Mouse (Mus musculus) c-Kit-negative CD71-positive TER-119-positive erythroid progenitor cells, embryonic 14.5 days (primary cell): ENCODE data around the gene Aars2.

Experiments
- DNase-seq: peaks from one replicate; pipeline ENCODE4 v3.0.0-alpha.2; 2013; ENCODE audit warnings: low read depth, low spot score

The Aars2 gene

DNA sequence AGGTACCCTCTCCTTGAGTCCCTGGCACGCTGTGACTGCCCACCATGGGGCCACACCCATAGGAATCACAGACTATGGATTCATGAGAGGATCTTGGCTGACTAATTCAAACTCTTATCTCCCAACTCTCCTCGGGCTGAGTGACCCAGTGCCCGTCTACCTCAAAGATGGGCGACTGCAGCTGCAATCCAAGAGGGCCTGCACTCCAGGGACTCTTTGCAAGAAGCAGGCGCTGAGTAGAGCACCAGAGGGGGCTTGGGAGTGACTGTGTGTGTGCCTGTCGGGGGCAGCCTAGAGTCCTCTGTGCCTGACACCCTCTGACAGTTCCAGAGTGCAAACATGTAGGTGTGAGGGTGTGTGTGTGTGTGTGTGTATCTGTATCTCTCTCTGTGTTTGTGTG is 35.5 kb downstream of the Aars2 start:
- DNase-seq, result no peak

DNA sequence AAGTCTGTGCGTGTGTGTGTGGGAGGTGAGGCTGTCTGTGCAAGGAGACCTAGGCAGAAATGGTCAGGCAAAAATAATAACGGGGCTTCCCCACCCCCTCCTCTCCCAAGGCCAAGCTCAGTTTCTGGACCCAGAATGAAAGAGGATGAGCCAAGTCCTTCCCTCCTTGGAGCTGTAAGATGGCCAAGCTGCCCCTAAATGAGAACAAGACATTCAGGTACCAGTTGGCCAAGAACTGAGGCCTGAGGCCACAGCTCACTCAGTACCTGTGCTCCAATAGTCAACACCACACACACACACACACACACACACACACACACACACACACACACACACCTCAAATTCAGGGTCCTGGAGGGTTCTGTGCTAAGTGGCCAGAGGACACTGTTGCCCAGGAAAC is 36.1 kb downstream of the Aars2 start:
- DNase-seq, result no peak

DNA sequence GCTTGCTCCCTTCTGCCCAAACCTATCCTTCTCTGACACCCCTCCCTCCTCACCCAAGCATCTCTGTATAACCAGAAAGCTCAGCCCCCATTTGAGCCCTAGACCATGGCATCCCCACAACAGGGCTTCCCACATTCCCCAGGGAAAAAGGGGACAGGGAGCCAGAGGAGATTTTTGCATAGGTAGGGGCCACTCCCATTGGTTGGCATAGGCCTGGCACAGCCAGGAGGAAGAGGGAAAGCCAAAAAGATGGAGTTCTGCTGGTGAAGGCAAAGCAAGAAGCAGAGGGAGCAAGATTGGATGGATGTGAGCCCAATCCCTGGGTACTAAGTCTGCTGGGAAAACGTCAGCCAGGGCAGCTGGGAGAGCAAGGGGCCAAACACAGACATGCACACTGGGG is 36.5 kb downstream of the Aars2 start:
- DNase-seq, result no peak

DNA sequence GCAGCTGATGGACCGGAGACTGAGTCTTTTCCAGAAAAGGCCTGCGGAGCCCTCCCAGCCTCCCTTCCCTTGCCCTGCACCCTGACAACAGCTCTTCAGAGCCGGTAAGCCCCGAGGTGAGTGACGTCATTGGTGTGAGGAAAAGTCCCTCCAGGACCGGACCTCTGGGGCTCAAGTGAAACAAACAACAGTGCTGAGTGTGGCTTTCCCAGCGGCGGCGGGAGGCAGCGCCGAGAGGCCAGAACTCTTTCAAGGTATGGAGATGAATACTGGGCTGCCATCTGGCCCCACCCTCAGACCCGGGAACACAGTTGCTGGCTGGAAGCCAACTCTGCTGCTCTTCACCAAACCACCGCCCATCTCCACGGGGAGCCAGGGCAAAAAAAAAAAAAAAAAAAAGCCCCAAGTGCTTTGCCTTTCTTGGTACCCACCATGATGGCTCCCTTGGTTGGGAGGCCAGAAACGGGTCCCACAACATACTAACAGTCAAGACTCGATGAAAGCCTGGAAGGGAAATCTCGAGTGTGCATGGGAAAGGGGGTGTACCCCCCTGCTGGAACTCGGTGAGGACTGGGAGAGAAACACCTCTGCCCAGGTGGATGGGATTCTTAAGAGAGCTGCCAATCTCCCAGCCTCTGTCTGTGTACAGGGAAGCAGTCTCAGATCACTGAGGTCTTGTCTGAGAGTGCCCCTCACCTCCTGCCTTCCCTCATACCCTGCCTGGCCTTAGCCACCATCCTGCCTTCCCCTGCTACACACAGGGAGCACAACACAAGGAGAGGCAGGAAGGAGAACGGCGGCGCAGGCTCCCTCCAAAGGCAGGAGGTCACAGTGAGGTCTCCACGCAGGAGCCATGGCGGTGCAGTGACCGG is 37.6 kb downstream of the Aars2 start:
- DNase-seq, result no peak

DNA sequence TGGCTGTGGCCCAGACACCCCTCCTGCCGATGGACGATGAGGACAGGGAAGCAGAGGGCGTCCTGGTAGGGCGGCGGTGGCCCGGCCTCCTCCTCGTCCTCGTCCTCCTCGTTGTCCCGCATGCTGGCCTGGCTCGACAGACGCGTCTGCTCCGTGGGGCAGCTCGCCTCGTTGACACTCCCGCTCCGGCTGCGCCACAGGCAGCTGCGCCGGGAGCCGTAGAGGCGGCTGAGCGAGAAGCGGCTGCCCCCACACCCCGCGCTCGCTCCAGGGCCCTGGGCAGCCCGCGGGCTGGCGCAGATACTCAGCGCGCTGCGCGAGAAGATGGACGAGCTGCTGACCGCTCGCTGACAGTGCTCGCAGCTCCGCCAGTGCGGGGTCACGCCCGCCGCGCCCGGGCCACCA is 38.2 kb downstream of the Aars2 start:
- no peak for DNase-seq

DNA sequence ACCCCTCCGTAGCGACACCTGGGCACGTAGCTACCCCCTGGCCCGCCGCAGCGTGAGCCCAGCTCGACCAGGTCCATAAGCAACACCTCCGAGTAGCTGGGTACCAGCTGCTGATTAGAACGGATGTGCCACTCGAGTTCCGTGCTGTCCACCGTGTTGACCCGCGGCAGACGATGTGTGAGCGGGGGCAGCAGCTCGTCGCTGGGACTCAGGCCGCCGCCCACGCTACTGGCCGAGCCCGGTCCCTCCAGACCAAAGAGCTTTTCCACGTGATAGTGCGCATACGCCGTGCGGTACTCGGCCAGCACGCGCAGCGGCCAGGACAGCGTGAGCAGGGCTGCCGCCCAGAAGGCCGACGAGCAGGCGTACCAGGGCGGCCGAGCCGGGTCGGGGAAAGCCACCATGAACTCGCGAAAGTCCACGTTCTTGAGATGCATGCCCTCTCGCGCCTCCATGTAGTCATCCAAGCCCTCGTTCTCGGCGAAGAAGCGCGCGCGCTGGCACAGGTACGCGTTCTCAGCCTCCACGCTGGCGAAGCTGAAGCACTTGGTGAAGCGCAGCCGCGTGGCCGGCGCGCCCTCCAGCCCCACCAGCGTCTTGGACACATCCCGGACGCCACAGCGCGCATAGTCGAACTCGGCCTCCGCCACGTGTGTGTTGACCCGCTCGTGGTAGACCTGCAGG is 38.8 kb downstream of the Aars2 start:
- no peak for DNase-seq

DNA sequence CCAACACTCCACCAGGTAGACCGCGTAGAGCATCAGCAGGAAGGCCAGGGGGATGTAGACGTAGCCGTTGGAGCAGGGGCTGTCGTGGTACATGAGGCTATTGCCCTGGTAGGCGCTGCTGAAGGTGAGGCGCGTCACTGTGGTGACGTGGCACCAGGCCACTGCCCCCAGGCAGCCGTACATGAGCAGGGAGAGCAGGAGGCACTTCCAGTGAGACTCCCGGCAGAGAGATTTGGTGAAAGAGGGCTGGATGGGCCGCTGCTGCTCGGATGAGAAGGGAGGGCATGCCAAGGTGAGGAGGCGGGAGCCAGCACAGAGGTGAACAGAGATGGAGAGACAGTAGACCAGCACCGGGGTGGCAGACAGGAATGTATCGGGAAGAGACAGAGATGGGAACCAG is 40.3 kb downstream of the Aars2 start:
- DNase-seq, result no peak

DNA sequence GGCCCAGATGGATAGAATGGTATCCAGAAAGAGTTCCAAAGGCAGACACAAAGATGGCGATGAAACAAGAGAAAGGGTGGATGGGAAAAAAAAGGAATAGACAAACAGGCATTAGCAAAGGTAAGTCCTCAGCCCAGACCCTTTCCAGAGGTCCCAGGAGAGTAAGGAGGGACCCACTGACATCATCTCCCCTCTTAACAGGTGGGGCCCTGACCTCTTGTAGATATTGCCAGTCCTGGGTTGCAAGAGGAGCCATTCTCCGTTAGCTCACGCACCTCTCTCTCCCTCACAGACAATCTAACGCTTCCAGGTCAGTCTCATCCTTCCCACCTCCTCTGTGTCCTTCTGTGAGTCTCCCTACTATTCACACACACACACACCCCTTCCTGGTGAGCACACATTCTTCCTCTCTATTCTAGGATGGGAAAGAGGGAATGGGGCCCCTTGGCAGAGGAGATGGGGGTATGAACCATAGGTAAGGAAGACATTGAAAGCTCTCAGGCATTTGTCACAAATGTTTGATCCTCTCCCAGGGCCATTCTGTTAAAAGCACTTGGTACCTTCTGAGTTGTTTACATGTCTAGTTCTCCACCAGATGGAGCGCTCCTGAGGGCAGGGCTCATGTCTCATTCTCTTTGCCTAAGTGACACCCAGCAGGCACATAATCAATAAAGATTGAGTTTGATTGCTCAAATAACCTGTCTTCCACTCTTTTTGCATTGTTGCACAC is 41.0 kb downstream of the Aars2 start:
- no peak for DNase-seq

DNA sequence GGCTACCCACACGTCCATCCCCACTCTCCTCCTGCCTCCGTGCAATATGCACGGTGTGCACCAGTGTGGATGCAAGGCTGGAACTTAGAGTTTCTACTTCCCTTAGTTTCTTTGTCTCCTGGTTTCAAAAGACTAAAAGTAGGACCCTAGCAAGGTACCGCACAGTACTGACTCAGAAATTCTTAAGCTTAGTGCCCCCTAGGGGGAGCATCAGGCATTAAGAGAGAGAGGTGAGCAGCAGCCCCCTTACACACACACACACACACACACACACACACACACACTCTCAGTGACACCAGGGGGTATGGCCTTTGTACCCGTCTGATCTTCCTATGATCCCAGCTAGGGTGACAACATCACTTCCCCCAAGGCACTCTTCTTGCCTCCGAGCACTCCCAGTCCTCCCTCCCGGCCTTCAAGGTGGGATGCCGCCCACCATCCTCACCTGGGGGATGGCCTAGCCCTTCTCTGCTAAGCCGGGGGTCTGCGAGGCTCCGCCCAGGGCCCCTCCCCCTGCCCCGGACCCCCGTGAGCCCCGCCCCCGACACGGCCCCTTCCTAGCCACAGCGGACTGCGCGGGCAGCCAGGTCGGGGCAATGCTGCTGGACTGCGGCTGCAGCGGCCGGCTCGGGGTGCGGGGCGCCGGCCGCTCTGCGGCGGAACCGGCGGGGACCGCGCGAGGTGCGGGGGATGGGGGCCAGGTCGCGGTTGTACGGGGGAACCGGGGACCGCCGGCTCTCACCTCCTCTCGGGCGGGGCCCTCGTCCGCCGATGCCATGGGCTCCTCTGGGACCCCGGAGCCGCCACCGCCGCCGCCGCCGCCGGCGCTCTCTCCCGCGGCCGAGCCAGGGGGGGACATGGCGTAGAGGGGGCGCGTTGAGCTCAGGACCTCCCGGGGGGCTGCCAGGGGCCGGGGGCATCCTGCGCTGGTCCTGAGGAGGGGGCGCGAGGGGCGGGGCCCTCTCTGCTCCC is 42.2 kb downstream of the Aars2 start:
- DNase-seq, result no peak

DNA sequence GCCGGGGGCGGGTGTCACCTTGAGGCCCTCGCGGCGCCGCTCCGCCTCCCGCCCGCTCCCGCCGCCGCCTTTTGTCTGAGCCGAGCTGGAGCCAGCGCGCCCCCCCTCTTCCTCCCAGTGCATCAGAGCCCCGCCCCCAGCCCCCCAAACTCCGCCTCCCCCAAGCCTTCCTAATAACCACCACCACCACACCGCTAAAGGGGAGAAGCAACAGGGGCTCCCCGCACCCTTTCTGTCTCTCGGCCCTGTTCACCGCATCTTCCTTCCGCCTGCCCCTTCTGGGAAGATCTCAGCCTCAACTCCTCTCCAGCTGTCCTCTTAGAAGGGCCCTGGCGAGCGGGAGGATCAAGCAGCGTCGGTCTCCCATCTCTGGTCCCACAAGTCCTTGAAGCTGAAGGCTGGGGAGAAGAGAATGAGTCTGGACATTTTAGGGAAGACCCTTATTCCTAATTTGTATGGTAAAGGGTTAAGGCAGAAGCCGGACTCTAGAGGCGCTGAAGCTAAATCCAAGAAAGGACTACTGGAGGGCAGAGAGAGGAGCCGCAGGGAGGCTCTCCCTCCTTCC is 43.1 kb downstream of the Aars2 start, which contains the start of gene Tmem151b:
Gene Tmem151b (minus strand): TSS at position 61 of the 565 bp plus-strand sequence.
- DNase-seq, result no peak

DNA sequence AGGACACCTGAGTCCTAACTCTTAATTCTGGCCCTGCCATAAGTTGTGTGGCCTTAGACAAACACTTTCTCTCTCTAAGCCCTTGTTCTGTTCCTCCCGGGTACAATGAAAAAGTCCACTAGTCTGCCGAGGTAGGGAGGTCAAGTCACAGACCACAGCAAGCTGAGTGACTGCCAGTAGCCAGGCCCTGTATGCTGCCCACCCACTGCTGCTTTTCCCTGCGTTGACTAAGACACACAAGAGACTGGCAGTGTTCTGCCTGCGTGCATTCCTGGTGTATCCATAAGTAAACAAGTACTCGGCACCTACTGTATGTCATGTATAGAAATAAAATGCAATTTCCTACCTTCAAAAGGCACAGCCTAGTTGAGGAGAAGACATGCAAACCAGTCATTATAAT is 43.6 kb downstream of the Aars2 start:
- no peak for DNase-seq

DNA sequence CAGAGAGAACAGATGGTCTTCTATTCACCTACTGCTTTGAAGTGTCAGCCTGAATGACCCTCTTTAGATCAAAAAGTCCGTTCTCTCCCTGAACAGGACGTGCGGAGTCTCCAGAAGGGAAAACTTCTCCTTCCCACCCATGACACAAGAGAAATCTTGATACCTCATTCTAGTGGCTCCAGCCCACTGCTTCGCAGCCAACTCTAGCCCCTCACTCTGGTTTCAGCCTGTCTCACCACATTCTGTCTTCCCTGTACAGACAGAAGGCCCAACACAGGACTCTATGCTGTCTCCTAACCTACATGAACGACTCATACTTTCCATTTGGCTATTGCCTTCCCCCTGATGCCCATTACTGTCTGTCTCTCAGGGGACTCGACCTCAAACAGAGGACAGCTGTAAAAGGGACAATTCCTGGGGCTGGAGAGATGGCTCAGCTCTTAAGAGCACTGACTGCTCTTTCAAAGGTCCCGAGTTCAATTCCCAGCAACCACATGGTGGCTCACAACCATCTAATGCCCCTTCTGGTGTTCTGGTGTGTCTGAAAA is 44.7 kb downstream of the Aars2 start:
- DNase-seq, result no peak

DNA sequence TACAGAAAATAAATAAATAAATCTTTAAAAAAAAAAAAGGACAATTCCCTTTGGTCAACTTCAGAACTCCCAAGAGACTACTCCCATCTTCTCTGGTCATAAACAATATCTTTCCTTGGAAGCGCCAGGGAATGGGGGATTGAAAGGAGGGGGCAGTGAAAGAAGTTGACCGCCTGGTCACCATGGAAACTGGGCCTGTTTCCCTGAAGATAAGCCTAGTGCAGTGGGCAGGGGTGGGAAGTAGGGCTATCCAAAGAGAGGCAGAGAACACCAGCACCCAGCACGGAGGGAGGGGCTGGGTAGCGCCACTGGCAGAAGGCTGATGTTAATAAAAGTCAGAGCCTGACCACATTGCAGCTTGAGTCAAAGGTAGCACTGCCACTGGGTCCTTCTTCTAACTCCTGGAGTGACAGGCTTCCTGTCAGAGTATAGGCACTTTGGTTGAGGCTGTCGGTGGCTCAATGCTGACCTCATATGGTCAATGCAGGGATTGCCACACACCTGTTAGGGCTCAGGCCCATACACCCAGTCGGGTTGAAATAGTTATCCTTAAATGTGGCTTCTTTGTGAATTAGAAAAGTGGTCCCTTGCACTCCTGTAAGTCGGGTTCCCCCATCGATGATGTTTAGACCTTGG is 45.3 kb downstream of the Aars2 start:
- DNase-seq, result no peak

DNA sequence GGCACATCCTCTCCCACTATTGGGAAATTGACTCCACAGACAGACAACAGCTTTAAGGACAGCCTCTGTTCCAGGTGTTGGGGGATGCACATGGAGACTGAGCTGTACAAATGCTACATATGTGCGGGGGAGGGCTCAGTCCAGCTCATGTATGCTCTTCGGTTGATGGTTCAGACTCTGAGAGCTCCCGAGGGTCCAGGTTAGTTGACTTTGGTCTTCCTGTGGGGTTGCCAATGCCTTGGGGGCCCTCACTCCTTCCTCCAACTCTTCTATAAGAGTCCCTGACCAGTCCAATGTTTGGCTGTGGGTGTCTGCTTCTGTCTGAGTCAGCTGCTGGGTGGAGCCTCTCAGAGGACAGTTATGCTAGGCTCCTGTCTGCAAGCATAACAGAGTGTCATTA is 46.4 kb downstream of the Aars2 start:
- no peak for DNase-seq

DNA sequence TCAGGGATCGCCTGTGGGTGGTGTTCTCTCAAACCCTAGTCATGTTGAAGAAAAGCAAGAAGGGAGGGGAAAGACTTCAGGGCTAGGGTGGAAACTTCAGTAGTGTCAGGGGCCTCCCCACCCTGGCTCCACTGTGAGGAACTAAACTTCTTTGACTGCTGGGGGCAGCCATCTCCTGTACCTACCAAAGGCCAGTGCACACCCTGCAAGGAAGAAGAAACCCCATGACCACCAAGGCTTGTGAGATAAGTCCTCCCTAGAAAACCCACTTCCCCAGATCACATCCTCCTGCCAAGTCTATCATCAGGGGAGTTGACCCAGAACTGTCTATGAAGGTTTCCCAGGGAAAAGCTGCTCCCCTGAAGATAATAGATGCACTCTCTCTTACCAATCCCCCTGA is 47.8 kb downstream of the Aars2 start:
- no peak for DNase-seq

DNA sequence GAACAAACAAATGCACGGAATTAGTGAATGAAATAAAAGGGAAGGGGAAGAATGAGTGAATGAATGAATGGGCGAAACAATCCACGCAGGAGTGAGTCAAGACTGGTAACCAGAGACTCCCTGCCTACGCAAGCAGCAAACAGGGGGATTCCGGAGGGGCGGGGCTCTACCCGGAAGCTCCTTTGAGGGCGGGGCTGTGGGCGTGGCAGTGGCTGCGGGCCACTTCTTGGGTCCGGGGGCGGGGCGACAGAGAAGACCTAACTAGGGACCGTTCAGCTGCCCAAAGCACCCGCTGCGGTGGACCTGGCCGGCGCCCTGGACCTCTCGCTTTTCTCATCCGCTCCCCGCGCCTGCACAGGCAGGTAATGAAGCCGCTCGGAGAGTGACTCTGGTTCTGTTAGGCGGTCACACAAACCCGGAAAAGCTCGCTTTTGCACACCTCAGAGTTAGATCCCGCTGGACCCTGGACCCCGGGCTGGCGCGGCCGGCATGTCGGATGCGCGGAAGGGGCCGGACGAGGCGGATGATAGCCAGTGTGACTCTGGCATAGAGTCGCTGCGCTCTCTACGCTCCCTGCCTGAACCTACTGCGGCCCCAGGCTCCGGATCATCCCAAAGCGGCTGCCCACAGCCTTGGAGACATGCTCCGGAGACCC is 48.9 kb downstream of the Aars2 start, which contains the start of gene Nfkbie:
Gene Nfkbie (plus strand): TSS at position 252 of the 655 bp plus-strand sequence.
- DNase-seq, result peak; percentile 49

DNA sequence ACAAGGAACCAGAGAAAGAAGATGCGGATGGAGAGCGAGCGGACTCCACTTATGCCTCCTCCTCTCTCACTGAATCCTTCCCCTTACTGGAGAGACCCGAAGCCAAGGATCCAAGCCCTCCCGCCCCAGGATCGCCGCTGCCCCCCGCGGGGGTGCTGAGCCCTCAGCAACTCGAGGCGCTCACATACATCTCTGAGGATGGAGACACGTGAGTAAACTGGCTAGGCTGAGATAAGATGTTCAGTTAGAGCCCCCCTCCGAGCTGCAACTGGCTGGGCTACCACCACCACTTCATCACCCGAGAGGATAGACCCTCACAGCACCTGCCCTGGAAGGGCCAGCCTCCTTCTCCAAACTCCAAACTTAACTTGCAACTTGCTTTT is 49.5 kb downstream of the Aars2 start:
- no peak for DNase-seq

DNA sequence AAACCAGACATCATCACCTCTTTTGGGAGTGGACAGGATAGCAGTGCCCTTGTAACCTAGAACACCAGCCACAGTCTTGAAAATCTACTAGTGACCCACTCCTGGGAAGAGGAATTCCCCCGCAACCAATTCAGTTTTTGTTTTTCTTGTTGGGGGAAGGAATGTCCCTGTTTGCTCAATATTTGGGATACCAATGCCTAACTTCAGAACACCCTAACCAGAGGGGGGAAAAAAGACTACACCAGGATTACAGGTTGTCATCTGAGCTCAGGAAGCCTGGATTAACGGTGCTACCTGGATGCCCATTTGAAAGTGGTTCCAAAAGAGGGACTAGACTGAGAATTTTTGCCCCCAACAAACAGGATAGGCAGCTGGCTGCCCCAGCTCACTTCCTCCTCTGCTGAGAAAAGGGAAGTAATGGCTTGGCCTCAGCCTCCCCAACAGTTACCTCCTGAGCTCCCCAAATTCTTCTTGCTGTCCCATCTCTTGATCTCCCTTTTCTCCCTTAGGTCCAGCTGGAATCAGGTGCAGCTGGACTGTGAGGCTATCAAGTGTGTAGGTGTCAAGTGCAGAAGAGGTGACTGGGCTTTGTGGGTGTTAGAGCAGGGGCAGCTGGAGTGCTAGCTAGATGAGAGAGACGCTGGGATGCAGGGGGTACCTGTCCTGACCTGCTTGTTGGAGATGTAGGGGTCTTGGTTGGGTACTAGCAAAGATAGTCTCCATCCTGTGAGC is 50.0 kb downstream of the Aars2 start:
- DNase-seq, result no peak
